13 mouse cellular contexts compared by ENCODE assay signal in the genomic region with DNA sequence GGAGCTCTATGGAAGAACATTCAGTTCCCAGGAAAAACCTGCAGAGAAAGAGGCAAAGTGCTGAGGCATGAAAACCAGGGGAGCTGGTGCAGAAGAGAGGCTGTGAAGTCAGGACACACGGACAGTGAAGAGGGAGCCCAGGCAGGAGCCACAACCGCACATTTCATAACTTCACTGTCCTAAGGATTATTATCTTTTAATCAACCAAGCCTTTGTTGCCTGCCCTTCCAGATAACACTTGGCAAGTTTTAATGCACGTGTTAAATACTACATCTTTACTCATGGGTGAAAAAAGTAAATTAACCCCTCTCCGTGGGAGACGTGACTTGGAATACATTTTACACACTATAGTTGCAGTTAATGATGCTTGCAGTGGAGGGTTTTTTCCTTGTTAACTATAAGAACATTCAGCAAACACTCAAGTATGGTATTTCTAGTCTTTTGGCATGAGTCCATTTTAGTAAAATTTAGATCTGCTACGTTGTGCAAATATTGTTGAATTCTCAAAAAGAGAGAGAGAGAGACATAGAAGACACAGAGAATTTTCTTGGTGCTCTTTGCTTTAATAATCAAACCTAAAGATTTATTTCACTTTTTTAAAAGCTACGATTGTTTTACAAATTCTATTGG. TPM values are rescaled to one million over a fixed set of nuclear protein-coding genes. Genes with fewer than 3 reads are reported as not detected.
DNase-seq lines count a peak whose midpoint lies in the region; ATAC-seq lines count a peak whose summit lies in the region.
"Had no signal": no experiment of that assay in that cellular context is flagged by ENCODE, and none has a peak within 500 bp of the region (broad histone marks: within the 10 kb centered on the region; RNA-seq: fewer than 3 reads in every experiment).

No protein-coding gene starts in this region.

- H3K4me3 ChIP-seq in embryonic facial prominence, embryonic 12.5 days: peak overlapping the region; percentile 13
- H3K4me3 ChIP-seq in embryonic facial prominence, embryonic 10.5 days: no peak overlapping the region; the same call in 1 of the 2 replicates
- no peak overlapping the region for H3K4me3 ChIP-seq in hindbrain, embryonic 12.5 days
- H3K4me3 ChIP-seq in hindbrain, embryonic 16.5 days (ENCODE audit: low read length): no peak overlapping the region
- peak overlapping the region; percentile 95 for H3K4me3 ChIP-seq in lung, embryonic 16.5 days (ENCODE audit: low read length)
- H3K4me3 ChIP-seq in stomach, embryonic 15.5 days (replicated peaks): peak overlapping the region; percentile 9; the same call in 1 of the 2 replicates
- H3K4me3 ChIP-seq: left cerebral cortex, adult 2 months; liver, embryonic 15.5 days; midbrain, embryonic 15.5 days had no signal

- H3K27ac ChIP-seq in embryonic facial prominence, embryonic 12.5 days: peak overlapping the region; percentile 50; the same call in 1 of the 2 replicates
- no peak overlapping the region; the same call in 1 of the 2 replicates for H3K27ac ChIP-seq in embryonic facial prominence, embryonic 10.5 days (replicated peaks)
- H3K27ac ChIP-seq in hindbrain, embryonic 12.5 days: no peak overlapping the region; the same call in 1 of the 2 replicates
- H3K27ac ChIP-seq in hindbrain, embryonic 16.5 days (ENCODE audit: low read depth, low read length): no peak overlapping the region; the same call in 1 of the 2 replicates
- peak overlapping the region; percentile 94 for H3K27ac ChIP-seq in lung, embryonic 16.5 days (ENCODE audit: low read length)
- H3K27ac ChIP-seq in stomach, embryonic 15.5 days: peak overlapping the region; percentile 69
- H3K27ac ChIP-seq: liver, embryonic 15.5 days; midbrain, embryonic 15.5 days had no signal

- H3K4me1 ChIP-seq in embryonic facial prominence, embryonic 12.5 days: peaks cover 32% of the 10 kb centered on the region
- peaks cover 36% of the 10 kb centered on the region for H3K4me1 ChIP-seq in embryonic facial prominence, embryonic 10.5 days
- peaks cover 21% of the 10 kb centered on the region for H3K4me1 ChIP-seq in hindbrain, embryonic 12.5 days
- H3K4me1 ChIP-seq in hindbrain, embryonic 16.5 days (ENCODE audit: control insufficient read depth, insufficient read depth, low read depth, low read length): peaks cover 21% of the 10 kb centered on the region
- peaks cover 27% of the 10 kb centered on the region for H3K4me1 ChIP-seq in lung, embryonic 16.5 days (replicated peaks; ENCODE audit: control insufficient read depth, insufficient read depth, low read length)
- peaks cover 14% of the 10 kb centered on the region for H3K4me1 ChIP-seq in stomach, embryonic 15.5 days
- H3K4me1 ChIP-seq: liver, embryonic 15.5 days had no signal

- peaks cover 37% of the 10 kb centered on the region for H3K36me3 ChIP-seq in embryonic facial prominence, embryonic 12.5 days
- peaks cover 50% of the 10 kb centered on the region for H3K36me3 ChIP-seq in embryonic facial prominence, embryonic 10.5 days (replicated peaks)
- H3K36me3 ChIP-seq in hindbrain, embryonic 12.5 days: peaks cover 8% of the 10 kb centered on the region; the same call in 1 of the 2 replicates
- no peaks in the 10 kb centered on the region for H3K36me3 ChIP-seq in hindbrain, embryonic 16.5 days (ENCODE audit: control insufficient read depth, insufficient read depth, low read length)
- peaks cover 5% of the 10 kb centered on the region for H3K36me3 ChIP-seq in lung, embryonic 16.5 days (ENCODE audit: control insufficient read depth, insufficient read depth, low read length)
- H3K36me3 ChIP-seq in stomach, embryonic 15.5 days: no peaks in the 10 kb centered on the region
- H3K36me3 ChIP-seq: liver, embryonic 15.5 days; midbrain, embryonic 15.5 days had no signal

- H3K27me3 ChIP-seq in embryonic facial prominence, embryonic 12.5 days: no peaks in the 10 kb centered on the region
- H3K27me3 ChIP-seq in embryonic facial prominence, embryonic 10.5 days (replicated peaks; ENCODE audit: low read depth, poor library complexity, severe bottlenecking): peaks cover 17% of the 10 kb centered on the region
- no peaks in the 10 kb centered on the region for H3K27me3 ChIP-seq in hindbrain, embryonic 12.5 days
- H3K27me3 ChIP-seq in hindbrain, embryonic 16.5 days (replicated peaks; ENCODE audit: control insufficient read depth, insufficient read depth, low read length): no peaks in the 10 kb centered on the region
- H3K27me3 ChIP-seq in lung, embryonic 16.5 days (ENCODE audit: control insufficient read depth, insufficient read depth, low read depth, low read length): no peaks in the 10 kb centered on the region
- H3K27me3 ChIP-seq in stomach, embryonic 15.5 days (replicated peaks): no peaks in the 10 kb centered on the region
- H3K27me3 ChIP-seq: midbrain, embryonic 15.5 days had no signal

- 70% methylated on average over 7 of the region's 7 CpGs for WGBS in embryonic facial prominence, embryonic 12.5 days
- WGBS in embryonic facial prominence, embryonic 10.5 days: 90% methylated on average over 7 of the region's 7 CpGs
- WGBS in hindbrain, embryonic 12.5 days: 80% methylated on average over 7 of the region's 7 CpGs
- WGBS in hindbrain, embryonic 16.5 days: 61% methylated on average over 7 of the region's 7 CpGs
- 28% methylated on average over 7 of the region's 7 CpGs for WGBS in lung, embryonic 16.5 days
- WGBS in stomach, embryonic 15.5 days: 49% methylated on average over 7 of the region's 7 CpGs

- DNase-seq in embryonic facial prominence, embryonic 10.5 days (ENCODE audit: low spot score): no peak
- DNase-seq in lung, postnatal 10 days: no peak
- no peak for DNase-seq in layer of hippocampus, postnatal 14 days (ENCODE audit: low spot score in 2 of 2)
- DNase-seq: cerebellum, adult 9-11 months; right cerebral cortex, postnatal 4 days had no signal

- H3K4me2 ChIP-seq in embryonic facial prominence, embryonic 12.5 days (replicated peaks): peak overlapping the region; percentile 59
- peak overlapping the region; percentile 57 for H3K4me2 ChIP-seq in hindbrain, embryonic 12.5 days (replicated peaks)
- H3K4me2 ChIP-seq in hindbrain, embryonic 16.5 days (ENCODE audit: low read length): no peak overlapping the region
- peak overlapping the region; percentile 84 for H3K4me2 ChIP-seq in lung, embryonic 16.5 days (ENCODE audit: low read depth, low read length)
- H3K4me2 ChIP-seq in stomach, embryonic 15.5 days: peak overlapping the region; percentile 77
- H3K4me2 ChIP-seq: liver, embryonic 15.5 days; midbrain, embryonic 15.5 days had no signal

- H3K9ac ChIP-seq in embryonic facial prominence, embryonic 12.5 days: 0 out of 2 replicates have a peak overlapping the region, but pooled peaks have one; percentile 41
- no peak overlapping the region for H3K9ac ChIP-seq in hindbrain, embryonic 12.5 days
- no peak overlapping the region for H3K9ac ChIP-seq in hindbrain, embryonic 16.5 days (ENCODE audit: low read depth, low read length)
- peak overlapping the region; percentile 58; the same call in 1 of the 2 replicates for H3K9ac ChIP-seq in lung, embryonic 16.5 days (ENCODE audit: low read length)
- no peak overlapping the region for H3K9ac ChIP-seq in stomach, embryonic 15.5 days
- H3K9ac ChIP-seq: liver, embryonic 15.5 days; midbrain, embryonic 15.5 days had no signal

- ATAC-seq in embryonic facial prominence, embryonic 12.5 days (ENCODE audit: insufficient number of reproducible peaks, insufficient read depth, low FRiP score, low TSS enrichment): no peak
- no peak for ATAC-seq in hindbrain, embryonic 12.5 days (ENCODE audit: low FRiP score)
- no peak for ATAC-seq in hindbrain, embryonic 16.5 days
- peak; percentile 43 for ATAC-seq in lung, embryonic 16.5 days (ENCODE audit: low read depth)
- no peak for ATAC-seq in stomach, embryonic 15.5 days (ENCODE audit: insufficient read depth, low FRiP score, low read depth)
- ATAC-seq: midbrain, embryonic 15.5 days had no signal

- no peaks in the 10 kb centered on the region for H3K9me3 ChIP-seq in embryonic facial prominence, embryonic 12.5 days
- no peaks in the 10 kb centered on the region for H3K9me3 ChIP-seq in embryonic facial prominence, embryonic 10.5 days
- no peaks in the 10 kb centered on the region for H3K9me3 ChIP-seq in hindbrain, embryonic 12.5 days (replicated peaks)
- no peaks in the 10 kb centered on the region for H3K9me3 ChIP-seq in hindbrain, embryonic 16.5 days (ENCODE audit: control insufficient read depth, low read length)
- H3K9me3 ChIP-seq in lung, embryonic 16.5 days (ENCODE audit: control insufficient read depth, low read length): no peaks in the 10 kb centered on the region
- H3K9me3 ChIP-seq in stomach, embryonic 15.5 days: no peaks in the 10 kb centered on the region
- H3K9me3 ChIP-seq: liver, embryonic 15.5 days; midbrain, embryonic 15.5 days had no signal

RNA-seq across cellular contexts. Expression of a gene that starts 3.1 kb away (rescaled TPM):
- 512 and 537 TPM in 2 replicates for polyA plus RNA-seq in embryonic facial prominence, embryonic 12.5 days (2016; fragmentation: Nextera tagmentation; extraction: Ambion mirVana)
- 192 and 210 TPM in 2 replicates for polyA plus RNA-seq in embryonic facial prominence, embryonic 10.5 days (2016; fragmentation: Nextera tagmentation; extraction: Ambion mirVana)
- 328 and 345 TPM in 2 replicates for polyA plus RNA-seq in hindbrain, embryonic 12.5 days (2016; fragmentation: Nextera tagmentation; extraction: Ambion mirVana)
- polyA plus RNA-seq in hindbrain, embryonic 16.5 days (2015; fragmentation: Nextera tagmentation; extraction: Ambion mirVana): 81.2 and 110 TPM in 2 replicates
- 617 and 655 TPM in 2 replicates for polyA plus RNA-seq in lung, embryonic 16.5 days (2015; fragmentation: Nextera tagmentation; extraction: Ambion mirVana)
- 327 and 347 TPM in 2 replicates for polyA plus RNA-seq in stomach, embryonic 15.5 days (2015; fragmentation: Nextera tagmentation; extraction: Ambion mirVana)
- total RNA-seq in layer of hippocampus, postnatal 14 days (2021): 10 to 100 TPM; 49.7 to 58.0 TPM

Comparison
In these comparisons a context has a peak if more than half of its experiments do, and no peak if none do; other contexts are left out.
1. H3K27ac ChIP-seq: peak in embryonic facial prominence, embryonic 12.5 days (single experiment), lung, embryonic 16.5 days (single experiment) and stomach, embryonic 15.5 days (single experiment); none in embryonic facial prominence, embryonic 10.5 days (single experiment), hindbrain, embryonic 12.5 days (single experiment) and hindbrain, embryonic 16.5 days (single experiment).
2. H3K4me3 ChIP-seq: peak in embryonic facial prominence, embryonic 12.5 days (single experiment), lung, embryonic 16.5 days (single experiment) and stomach, embryonic 15.5 days (single experiment); none in embryonic facial prominence, embryonic 10.5 days (single experiment), hindbrain, embryonic 12.5 days (single experiment) and hindbrain, embryonic 16.5 days (single experiment).
3. H3K9ac ChIP-seq: peak in embryonic facial prominence, embryonic 12.5 days (single experiment) and lung, embryonic 16.5 days (single experiment); none in hindbrain, embryonic 12.5 days (single experiment), hindbrain, embryonic 16.5 days (single experiment) and stomach, embryonic 15.5 days (single experiment).